Mouse (Mus musculus): ENCODE measurements around the gene Btbd9.
A peak's percentile ranks its signal among the peaks of the same experiment; 100 is the strongest.

The Btbd9 gene

DNA sequence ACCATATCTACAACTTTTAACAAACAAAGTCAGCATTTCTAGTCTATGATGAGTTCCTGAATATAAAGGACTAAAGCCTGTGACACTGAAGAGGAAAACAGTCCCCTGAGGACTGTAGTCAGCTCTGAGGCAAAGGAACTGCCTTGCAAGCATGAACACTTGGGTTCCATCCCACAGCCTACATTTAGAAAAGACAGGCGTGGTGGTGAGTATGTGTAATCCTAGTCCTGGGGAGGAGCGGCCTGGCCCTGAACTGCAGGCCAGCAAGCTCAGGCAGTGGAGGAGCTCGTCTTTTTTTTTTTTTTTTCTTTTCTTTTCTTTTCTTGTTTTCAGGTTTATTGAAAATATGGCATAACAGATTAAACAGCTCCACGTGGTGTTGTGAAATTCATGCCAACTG is 181.0 kb downstream of the Btbd9 start:
- DNase-seq (ENCODE audit: low spot score in 2 of 2) = no peak

DNA sequence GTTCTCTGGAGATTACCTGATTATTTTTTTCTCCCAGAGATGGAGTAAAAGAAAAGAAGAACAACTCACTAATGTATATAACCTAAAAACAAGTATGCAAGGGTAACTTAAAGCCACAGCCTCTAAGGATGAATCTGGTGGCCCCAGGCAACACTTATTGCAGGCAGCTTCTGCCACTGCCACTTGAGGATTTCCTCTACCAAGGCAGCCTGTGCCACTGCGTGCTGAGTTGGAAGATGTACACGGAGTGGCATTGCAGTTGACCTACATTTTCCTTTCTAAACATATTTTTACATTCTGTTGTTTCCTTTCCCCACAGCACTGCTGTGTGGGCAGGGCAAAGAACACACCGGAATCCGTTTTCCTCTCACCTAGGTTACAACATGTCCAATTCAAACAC is 184.3 kb downstream of the Btbd9 start:
- DNase-seq (ENCODE audit: low spot score in 2 of 2) = no peak

GRCm38 (mm10) chr17:30391220-30391619 is 185.1 kb downstream of the Btbd9 start:
- DNase-seq (ENCODE audit: low spot score in 2 of 2) = no peak

- DNase-seq (ENCODE audit: low spot score in 2 of 2) = no peak
These were observed 186.6 kb downstream of the Btbd9 start for GRCm38 (mm10) chr17:30389686-30390085.

GRCm38 (mm10) chr17:30388817-30389216 is 187.5 kb downstream of the Btbd9 start:
- DNase-seq (ENCODE audit: low spot score in 2 of 2) = peak in 1 of 2 experiments; percentile 24

GRCm38 (mm10) chr17:30388391-30388790 is 187.9 kb downstream of the Btbd9 start:
- no peak for DNase-seq (ENCODE audit: low spot score in 2 of 2)

DNA sequence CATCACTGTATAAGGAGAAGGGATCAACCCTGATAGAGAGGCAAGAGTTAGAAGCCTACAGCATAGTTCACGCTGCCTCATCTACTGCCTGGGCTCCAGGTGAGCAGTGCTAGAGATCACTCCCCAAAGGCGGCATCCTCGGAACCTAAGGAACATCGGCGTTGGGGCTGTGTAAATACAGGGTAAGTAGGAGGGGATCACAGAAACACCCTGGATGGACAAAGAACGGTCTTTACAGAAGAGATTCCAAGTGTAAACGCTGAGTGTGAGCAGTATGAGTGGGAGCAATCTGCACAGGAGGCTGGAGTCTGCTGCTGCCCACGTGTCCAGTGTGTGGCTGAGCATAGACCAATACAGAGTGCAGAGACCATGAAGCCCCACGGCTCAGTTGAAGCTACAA is 190.0 kb downstream of the Btbd9 start:
- no peak for DNase-seq (ENCODE audit: low spot score in 2 of 2)

GRCm38 (mm10) chr17:30383649-30384048 is 192.6 kb downstream of the Btbd9 start:
- peak; percentile 28 to 50 for DNase-seq (ENCODE audit: low spot score in 2 of 2)

DNA sequence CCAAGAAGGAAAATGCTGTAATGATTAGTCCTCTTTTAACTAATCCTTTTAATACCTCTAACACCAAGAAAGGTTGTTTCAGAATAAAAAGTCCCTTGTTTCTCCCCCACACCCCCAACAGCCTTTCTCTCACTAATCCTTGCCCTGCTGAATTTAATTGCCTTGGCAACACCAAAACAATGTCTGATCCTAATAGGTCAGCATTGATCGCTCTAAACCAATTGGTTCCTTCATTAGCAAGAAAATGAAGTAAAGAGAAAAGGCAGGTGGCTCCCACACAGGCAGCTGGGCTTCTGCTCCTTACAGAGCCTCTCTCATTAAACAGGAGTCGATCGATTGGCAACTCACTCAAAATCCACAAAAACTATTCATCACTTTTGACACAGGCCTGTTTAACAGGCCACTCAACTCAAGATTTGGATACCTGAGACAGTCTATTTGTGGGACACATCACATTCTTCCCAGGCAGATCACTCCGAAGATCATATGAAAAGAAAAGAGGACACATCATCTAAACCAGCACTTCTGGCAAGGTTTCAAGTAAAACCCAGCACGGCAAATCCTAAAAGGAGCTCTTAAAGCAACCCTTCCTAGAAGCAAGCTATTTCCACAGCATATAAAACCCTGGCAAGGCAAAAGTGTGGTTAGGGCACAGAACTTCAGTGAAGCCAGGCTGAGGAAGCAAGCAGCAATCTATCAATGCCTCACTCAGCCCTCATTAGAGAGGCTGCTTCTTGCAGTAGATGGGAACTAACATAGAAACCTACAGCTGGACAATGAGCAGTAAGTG is 197.9 kb downstream of the Btbd9 start:
- DNase-seq (ENCODE audit: low spot score in 2 of 2) = no peak

DNA sequence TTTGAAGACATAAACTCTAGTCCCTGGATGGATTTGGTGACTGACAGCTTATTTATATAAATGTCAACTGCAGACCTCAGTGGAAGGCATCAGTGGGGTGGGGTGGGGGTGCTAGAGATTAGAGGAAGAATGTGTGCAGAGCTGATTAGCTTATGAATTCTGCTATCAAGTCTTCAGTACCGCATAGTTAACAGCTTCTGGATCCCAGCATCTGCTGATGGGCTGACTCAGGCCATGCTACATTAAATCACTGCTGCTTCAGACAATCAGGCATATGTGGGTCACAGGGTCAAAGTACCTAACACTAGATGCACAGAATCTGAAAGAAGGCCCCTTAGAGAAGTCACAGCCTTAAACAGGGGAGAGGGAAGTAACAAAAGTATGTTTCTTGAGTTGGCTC is 198.5 kb downstream of the Btbd9 start:
- DNase-seq (ENCODE audit: low spot score in 2 of 2) = no peak

DNA sequence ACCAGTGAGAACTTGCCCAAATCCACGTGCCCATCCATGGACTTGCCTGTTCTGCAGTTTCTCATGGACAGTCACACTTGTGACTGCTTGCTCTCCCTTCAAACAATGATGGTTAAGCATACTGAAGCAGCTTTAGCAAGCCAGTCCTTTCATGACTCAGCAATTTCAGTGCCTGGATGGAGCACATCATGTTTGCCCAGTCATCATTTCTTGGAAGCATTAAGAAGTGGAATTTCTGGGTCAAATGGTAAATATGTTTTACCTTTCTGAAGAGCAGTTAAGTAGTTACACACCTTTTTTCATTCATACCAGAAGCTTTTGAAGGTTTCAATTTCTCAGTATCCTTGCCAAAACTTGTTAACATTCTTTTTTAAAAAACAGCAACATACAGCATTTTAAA is 201.2 kb downstream of the Btbd9 start:
- no peak for DNase-seq (ENCODE audit: low spot score in 2 of 2)

DNA sequence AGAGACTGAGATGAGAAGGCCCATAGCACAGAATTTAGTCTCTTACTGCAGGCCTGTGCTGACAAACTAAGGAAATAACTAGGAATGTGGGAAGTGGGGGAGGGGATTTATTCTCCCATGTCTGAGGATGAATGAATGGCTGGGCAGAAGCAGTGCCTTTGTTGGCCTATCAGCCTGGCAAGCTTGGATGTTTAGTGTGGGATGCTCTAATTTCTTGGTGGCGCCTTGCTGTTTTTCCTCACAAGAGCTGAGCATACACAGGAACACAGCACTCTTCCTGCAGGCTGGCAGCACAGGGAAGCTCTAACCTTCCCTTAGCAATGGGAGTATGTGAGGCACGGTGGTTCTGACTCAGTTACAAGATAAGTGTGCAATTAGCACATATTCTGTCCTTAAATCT is 207.7 kb downstream of the Btbd9 start:
- no peak for DNase-seq (ENCODE audit: low spot score in 2 of 2)

DNA sequence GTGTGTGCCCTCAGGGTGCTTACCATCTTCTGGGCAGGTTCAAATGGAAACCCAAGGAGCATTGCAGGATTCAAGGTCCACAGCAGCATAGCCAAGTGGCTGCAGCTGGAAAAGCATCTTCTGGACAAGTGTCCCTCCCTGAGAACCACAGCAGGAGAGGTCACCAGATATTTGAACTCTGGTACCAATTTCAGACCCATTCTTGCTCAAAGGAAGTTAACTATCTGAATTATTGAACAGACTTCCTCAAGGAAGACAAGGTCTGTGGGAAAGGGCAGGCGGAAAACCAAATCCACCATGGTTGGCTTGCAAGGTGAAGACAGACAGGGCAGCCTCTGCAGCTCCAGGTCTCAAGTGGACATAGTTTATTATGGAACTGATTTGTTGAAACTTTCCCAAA is 211.6 kb downstream of the Btbd9 start:
- DNase-seq (ENCODE audit: low spot score in 2 of 2) = no peak

DNA sequence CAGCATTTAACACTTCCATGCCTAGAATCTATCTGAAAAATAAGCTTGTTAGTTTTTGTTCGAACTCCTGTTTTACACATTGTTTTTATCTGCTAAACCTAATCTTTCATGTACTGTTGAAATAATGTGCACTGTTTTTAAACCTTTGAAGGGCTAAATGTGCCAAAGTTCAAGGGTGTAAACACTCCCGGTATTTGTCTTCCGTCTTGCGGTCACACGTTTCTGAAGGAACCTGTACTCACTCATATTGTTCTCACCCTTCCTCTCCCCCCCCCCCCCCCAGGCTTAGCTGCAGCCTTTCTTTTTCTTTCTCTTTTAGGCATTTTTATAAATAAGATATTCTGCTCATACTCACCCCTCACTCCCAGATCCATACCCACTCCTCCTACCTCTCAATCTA is 212.9 kb downstream of the Btbd9 start:
- no peak for DNase-seq (ENCODE audit: low spot score in 2 of 2)

- DNase-seq (ENCODE audit: low spot score in 2 of 2) = no peak
These were observed 215.6 kb downstream of the Btbd9 start for GRCm38 (mm10) chr17:30360654-30361053.

DNA sequence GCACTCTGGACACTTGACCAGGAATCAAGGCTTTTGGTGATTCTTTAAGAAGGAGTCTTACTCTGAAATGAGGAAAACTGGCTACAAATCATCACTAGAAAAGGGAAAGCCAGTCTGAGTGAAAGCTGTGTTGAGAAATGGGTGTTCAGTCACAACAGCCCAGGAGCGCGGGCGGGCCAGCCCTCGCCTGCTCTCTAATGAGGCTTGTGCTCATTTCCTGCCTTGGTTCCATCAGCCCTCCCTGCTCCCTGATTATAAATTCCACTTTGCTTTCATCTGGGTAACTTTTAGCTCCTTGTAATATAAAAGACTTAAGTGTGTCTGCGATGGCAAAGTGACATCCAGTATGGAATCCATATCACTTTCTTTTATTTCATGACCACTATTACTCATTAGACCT is 216.9 kb downstream of the Btbd9 start:
- DNase-seq (ENCODE audit: low spot score in 2 of 2) = no peak

DNA sequence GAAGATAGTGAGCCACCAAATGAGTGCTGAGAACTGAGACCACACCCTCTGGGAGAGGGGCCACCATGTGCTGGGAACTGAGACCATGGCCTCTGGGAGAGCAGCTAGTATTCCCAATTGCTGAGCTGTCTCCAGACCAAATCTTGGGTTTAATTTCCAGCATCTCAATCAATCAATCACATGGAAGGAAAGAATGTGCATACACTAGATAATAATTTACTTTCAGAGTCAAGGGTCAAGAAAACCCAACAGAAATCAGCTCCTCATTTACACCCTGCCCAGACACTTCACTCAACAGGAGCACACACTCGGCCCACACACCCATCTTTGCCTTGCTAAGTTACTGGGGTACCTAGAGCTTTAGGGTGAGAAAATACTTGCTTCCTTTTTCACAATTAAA is 220.9 kb downstream of the Btbd9 start:
- no peak for DNase-seq (ENCODE audit: low spot score in 2 of 2)

- no peak for DNase-seq (ENCODE audit: low spot score in 2 of 2)
These were observed 221.9 kb downstream of the Btbd9 start for GRCm38 (mm10) chr17:30354381-30354780.

DNA sequence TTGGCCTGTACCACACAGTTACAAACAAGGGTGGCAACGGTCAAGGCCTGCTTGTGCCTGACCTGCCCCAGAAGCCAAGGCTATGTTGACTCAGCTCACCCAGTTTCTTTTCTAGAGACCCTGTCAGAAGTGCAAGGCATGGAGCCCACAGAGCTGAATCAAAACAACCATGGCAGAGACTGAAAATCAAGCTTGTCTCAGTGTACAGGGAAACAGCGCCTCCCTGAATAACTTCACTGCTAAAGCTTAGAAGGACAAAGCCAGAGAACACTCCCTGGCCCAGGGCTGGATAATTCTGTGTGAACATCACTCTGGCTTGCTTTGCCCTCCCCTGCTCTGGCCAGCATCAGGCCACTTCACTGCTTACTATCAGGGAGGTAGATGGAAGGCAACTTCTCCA is 228.3 kb downstream of the Btbd9 start:
- DNase-seq (ENCODE audit: low spot score in 2 of 2) = no peak

DNA sequence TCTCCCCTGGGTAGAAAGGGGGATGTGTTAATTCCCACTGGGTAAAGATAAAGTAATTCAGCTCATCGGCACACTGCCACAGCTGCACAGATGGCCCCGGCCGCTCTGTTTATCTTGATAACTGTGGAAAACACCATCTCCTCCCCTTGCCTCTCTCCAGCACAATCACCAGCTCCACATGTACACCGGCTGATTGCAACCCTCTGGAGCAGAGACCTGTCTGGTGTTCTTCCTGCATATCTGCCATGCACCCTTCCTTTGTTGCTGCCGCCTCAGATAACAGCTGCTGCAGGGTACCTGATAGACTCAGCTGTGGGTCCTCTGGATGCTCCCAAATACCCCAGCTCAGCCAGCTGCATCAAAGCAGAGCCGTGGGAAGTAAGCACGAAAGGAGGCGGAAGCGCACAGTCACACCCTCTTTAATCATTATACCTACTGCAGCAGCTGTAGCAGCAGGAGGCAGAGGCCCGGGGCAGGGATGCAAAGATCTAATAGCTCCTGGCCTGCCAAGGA is 229.1 kb downstream of the Btbd9 start:
- DNase-seq (ENCODE audit: low spot score in 2 of 2) = no peak

DNA sequence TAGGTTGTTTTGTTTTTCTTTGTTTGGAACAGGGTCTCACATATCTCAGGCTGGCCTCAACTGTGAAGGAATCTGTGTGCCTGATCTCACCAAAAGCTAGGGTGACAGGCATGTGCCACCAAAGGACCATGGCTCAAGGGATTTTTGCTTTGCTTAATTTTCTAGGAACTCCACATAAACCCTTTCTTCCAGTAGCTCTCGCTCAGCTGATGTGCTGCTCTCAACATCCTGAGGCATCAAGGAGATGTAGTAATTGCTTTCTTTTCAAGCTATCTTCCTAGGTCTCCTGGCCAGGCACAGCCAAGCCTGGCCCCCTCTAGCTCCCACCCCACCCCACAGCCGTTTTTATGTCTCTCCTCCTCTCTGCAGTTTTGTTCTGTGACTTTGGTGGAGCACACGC is 231.3 kb downstream of the Btbd9 start:
- no peak for DNase-seq (ENCODE audit: low spot score in 2 of 2)

DNA sequence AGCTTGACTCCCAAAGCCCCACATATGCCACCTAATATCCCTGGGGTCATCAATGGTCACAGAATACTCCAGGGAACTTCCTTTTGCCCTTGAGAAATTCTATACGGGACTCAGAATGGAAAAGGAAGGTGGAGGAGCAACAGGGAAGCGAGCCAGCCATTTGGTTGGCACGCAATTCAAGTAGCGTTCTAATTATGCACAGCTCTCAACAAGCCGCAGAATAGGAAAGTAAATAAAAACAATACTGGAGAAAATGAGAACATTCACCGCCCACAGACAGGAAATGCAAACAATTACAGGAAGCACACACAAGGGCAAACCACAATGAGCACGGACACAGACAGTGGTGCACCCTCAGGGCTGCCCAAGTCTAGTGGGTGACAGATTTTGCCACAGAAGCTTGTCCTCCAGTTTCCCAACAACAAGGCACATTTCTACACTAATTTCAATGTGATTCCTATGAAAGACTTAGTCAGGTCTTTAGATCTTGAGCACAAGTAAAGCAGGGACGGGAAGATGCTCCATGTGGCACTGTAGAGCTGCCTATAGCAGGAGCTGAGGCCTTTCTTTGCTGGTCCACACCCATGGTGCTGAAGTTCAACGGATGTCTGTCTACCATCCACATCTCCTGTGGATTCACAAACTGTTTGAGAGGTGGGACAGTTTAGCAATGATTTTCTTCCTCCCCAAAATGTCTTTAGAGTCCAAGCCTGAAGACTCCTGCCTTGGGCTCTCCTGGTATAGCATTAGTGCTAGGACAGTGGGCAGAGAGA is 232.4 kb downstream of the Btbd9 start:
- DNase-seq (ENCODE audit: low spot score in 2 of 2) = no peak

DNA sequence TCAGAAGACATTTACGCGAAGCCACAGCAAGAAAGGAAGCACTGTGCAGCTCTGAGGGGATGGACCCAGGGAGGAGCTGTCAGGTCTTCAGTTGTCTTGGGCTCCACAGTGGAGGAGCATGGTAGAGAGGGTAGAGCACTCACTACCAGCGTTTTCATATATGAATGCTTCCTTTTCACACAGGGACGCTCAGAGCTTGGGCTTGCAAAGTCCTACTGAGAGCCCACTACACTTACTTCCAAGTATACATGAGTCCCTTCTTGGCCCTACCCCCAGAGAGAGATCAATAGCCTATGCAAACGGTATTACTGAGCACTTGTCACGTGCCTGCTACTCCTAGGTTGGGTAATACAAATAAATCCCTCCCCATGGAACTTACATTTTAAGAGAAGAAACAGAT is 234.7 kb downstream of the Btbd9 start:
- DNase-seq (ENCODE audit: low spot score in 2 of 2) = no peak
